Mouse (Mus musculus) MEL (cell line): Measurements from ENCODE around the gene Gtf2i.

ENCODE experiments used
- E2F4 ChIP-seq: IDR thresholded peaks from 2 replicates; pipeline ENCODE4 v1.6.1; 2011; ENCODE audit warnings: low read depth, low read length, improper control_type of control experiment, borderline replicate concordance
- GATA1 ChIP-seq: IDR thresholded peaks from 2 replicates; pipeline ENCODE4 v1.6.1; 2011; ENCODE audit warnings: low read depth, low read length, improper control_type of control experiment
- NELFE ChIP-seq: IDR thresholded peaks from 2 replicates; pipeline ENCODE4 v1.6.1; 2011; ENCODE audit warnings: low read depth, low read length, improper control_type of control experiment
- POLR2A ChIP-seq, 2 experiments: IDR thresholded peaks; 2 replicates each; pipeline ENCODE4 v1.6.1; 2011 to 2012; ENCODE audit warnings: low read length in 2 of 2, mild to moderate bottlenecking in 2 of 2, control low read depth in 1 of 2, improper control_type of control experiment in 1 of 2, low read depth in 1 of 2, moderate library complexity in 1 of 2; ENCODE audit not compliant: control insufficient read depth in 1 of 2, insufficient read depth in 1 of 2, poor library complexity in 1 of 2
- POLR2AphosphoS5 ChIP-seq: IDR thresholded peaks from 2 replicates; pipeline ENCODE4 v1.6.1; 2012; ENCODE audit warnings: low read depth, borderline replicate concordance, mild to moderate bottlenecking, inconsistent platforms, low read length, moderate library complexity, mixed read lengths
- ZC3H11A ChIP-seq: IDR thresholded peaks from 2 replicates; pipeline ENCODE4 v1.6.1; 2012; ENCODE audit warnings: low read depth, mild to moderate bottlenecking, inconsistent platforms, low read length, improper control_type of control experiment

GRCm38 (mm10) chr5:134270566-134270965 is 44.0 kb downstream of the Gtf2i start:
- TF ChIP-seq E2F4 = no peak
- no peak for TF ChIP-seq GATA1
- TF ChIP-seq POLR2AphosphoS5 = no peak
- TF ChIP-seq POLR2A (IDR thresholded peaks at IDR 0.05; ENCODE audit: control insufficient read depth in 1 of 2, insufficient read depth in 1 of 2, low read depth in 1 of 2, low read length in 2 of 2, poor library complexity in 1 of 2) = no peak
- no peak for TF ChIP-seq NELFE
- no peak for TF ChIP-seq ZC3H11A
